Mouse (Mus musculus) spleen, postnatal 14 days (tissue): ENCODE results near the gene Vmn2r72.

ENCODE experiments used
- DNase-seq, 2 experiments: peaks; one replicate each; pipeline ENCODE4 v3.0.0; 2021 to 2022; ENCODE audit warnings: low spot score in 2 of 2

Vmn2r72 gene

GRCm38 (mm10) chr7:85754997-85755396 lies at the start of gene Vmn2r72:
TSS of gene Vmn2r72 (minus strand) at chr7:85755097.
- DNase-seq, result no peak
